Mouse (Mus musculus) MEL (cell line): ENCODE measurements around the gene Ralb. TPM values are rescaled to one million over a fixed set of nuclear protein-coding genes. Genes with fewer than 3 reads are reported as not detected.

Experiments
- DNase-seq: peaks from one replicate; pipeline ENCODE4 v3.0.0; 2011; ENCODE audit warnings: low read depth, low spot score
- H3K27ac ChIP-seq: 2 replicates; pipeline ENCODE4 v1.5.1; 2012; ENCODE audit warnings: low read depth, mild to moderate bottlenecking, control low read depth, low read length, moderate library complexity; ENCODE audit not compliant: control insufficient read depth
- H3K27me3 ChIP-seq, 2 experiments: fragments of 150-350 bp in 1 of 2; sonication (generic) in 1 of 2; 2 replicates each; pipeline ENCODE4 v1.6.1; 2012; ENCODE audit warnings: low read length in 2 of 2, mild to moderate bottlenecking in 2 of 2, improper control_type of control experiment in 1 of 2, moderate library complexity in 1 of 2; ENCODE audit not compliant: insufficient read depth in 2 of 2, control insufficient read depth in 1 of 2
- H3K36me3 ChIP-seq, 2 experiments: 2 replicates each; pipeline ENCODE4 v1.6.1; 2012 to 2014; ENCODE audit warnings: low read length in 2 of 2, improper control_type of control experiment in 1 of 2, inconsistent platforms in 1 of 2, mild to moderate bottlenecking in 1 of 2; ENCODE audit not compliant: insufficient read depth in 2 of 2, control insufficient read depth in 1 of 2
- H3K4me1 ChIP-seq, 2 experiments: fragments of 150-350 bp in 1 of 2; sonication (generic) in 1 of 2; 2 replicates each; pipeline ENCODE4 v1.6.1; 2012; ENCODE audit warnings: low read length in 2 of 2, improper control_type of control experiment in 1 of 2, mild to moderate bottlenecking in 1 of 2; ENCODE audit not compliant: insufficient read depth in 2 of 2, control insufficient read depth in 1 of 2
- H3K4me3 ChIP-seq, 2 experiments: fragments of 150-350 bp in 1 of 2; sonication (generic) in 1 of 2; 2 replicates each; pipeline ENCODE4 v1.5.1; 2012; ENCODE audit warnings: low read depth in 2 of 2, low read length in 2 of 2, mild to moderate bottlenecking in 2 of 2, moderate library complexity in 2 of 2, control low read depth in 1 of 2, improper control_type of control experiment in 1 of 2; ENCODE audit not compliant: control insufficient read depth in 1 of 2, insufficient read depth in 1 of 2
- H3K79me2 ChIP-seq: 2 replicates; pipeline ENCODE4 v1.6.1; 2012; ENCODE audit warnings: mild to moderate bottlenecking, low read length, moderate library complexity; ENCODE audit not compliant: control insufficient read depth, poor library complexity, insufficient read depth
- H3K9ac ChIP-seq: 2 replicates; pipeline ENCODE4 v1.6.1; 2012; ENCODE audit warnings: low read depth, mild to moderate bottlenecking, control low read depth, low read length, moderate library complexity; ENCODE audit not compliant: control insufficient read depth, poor library complexity, severe bottlenecking
- H3K9me3 ChIP-seq: fragments of 150-350 bp; sonication (generic); replicated peaks from 2 replicates; pipeline ENCODE4 v1.6.1; 2012; ENCODE audit warnings: mild to moderate bottlenecking, low read length, improper control_type of control experiment, moderate library complexity; ENCODE audit not compliant: insufficient read depth
- BHLHE40 ChIP-seq: IDR thresholded peaks from 2 replicates; pipeline ENCODE4 v1.6.1; 2012; ENCODE audit warnings: low read depth, mild to moderate bottlenecking, inconsistent platforms, low read length, improper control_type of control experiment, borderline replicate concordance
- CTCF ChIP-seq, 3 experiments: IDR thresholded peaks in 2 of 3; conservative IDR thresholded peaks in 1 of 3; 2 replicates each; pipeline ENCODE4 v1.5.1; 2011 to 2012; ENCODE audit warnings: low read length in 3 of 3, low read depth in 2 of 3, mild to moderate bottlenecking in 2 of 3, improper control_type of control experiment in 1 of 3, inconsistent platforms in 1 of 3, mixed read lengths in 1 of 3, moderate library complexity in 1 of 3; ENCODE audit not compliant: control insufficient read depth in 1 of 3, insufficient read depth in 1 of 3, poor library complexity in 1 of 3, severe bottlenecking in 1 of 3
- E2F4 ChIP-seq: IDR thresholded peaks from 2 replicates; pipeline ENCODE4 v1.6.1; 2011; ENCODE audit warnings: low read depth, low read length, improper control_type of control experiment, borderline replicate concordance
- ELF1 ChIP-seq: IDR thresholded peaks from 2 replicates; pipeline ENCODE4 v1.6.1; 2014; ENCODE audit warnings: low read depth, mild to moderate bottlenecking, inconsistent platforms, low read length, improper control_type of control experiment, moderate library complexity
- EP300 ChIP-seq, 2 experiments: IDR thresholded peaks; 2 replicates each; pipeline ENCODE4 v1.6.1; 2011; ENCODE audit warnings: improper control_type of control experiment in 2 of 2, low read length in 2 of 2, low read depth in 1 of 2, mild to moderate bottlenecking in 1 of 2
- GATA1 ChIP-seq: IDR thresholded peaks from 2 replicates; pipeline ENCODE4 v1.6.1; 2011; ENCODE audit warnings: low read depth, low read length, improper control_type of control experiment
- MAX ChIP-seq: IDR thresholded peaks from 2 replicates; pipeline ENCODE4 v1.6.1; 2011; ENCODE audit warnings: low read length, improper control_type of control experiment
- MEF2A ChIP-seq: IDR thresholded peaks from 2 replicates; pipeline ENCODE4 v1.6.1; 2014; ENCODE audit warnings: low read depth, mild to moderate bottlenecking, inconsistent platforms, low read length, improper control_type of control experiment; ENCODE audit not compliant: poor library complexity, insufficient replicate concordance, severe bottlenecking; ENCODE audit errors: extremely low read depth
- NELFE ChIP-seq: IDR thresholded peaks from 2 replicates; pipeline ENCODE4 v1.6.1; 2011; ENCODE audit warnings: low read depth, low read length, improper control_type of control experiment
- NRF1 ChIP-seq: IDR thresholded peaks from 2 replicates; pipeline ENCODE4 v1.6.1; 2014; ENCODE audit warnings: low read depth, mild to moderate bottlenecking, inconsistent platforms, low read length, improper control_type of control experiment, moderate library complexity; ENCODE audit not compliant: poor library complexity, insufficient read depth, severe bottlenecking
- POLR2A ChIP-seq, 2 experiments: IDR thresholded peaks; 2 replicates each; pipeline ENCODE4 v1.6.1; 2011 to 2012; ENCODE audit warnings: low read length in 2 of 2, mild to moderate bottlenecking in 2 of 2, control low read depth in 1 of 2, improper control_type of control experiment in 1 of 2, low read depth in 1 of 2, moderate library complexity in 1 of 2; ENCODE audit not compliant: control insufficient read depth in 1 of 2, insufficient read depth in 1 of 2, poor library complexity in 1 of 2
- POLR2AphosphoS2 ChIP-seq: IDR thresholded peaks from 2 replicates; pipeline ENCODE4 v1.6.1; 2011; ENCODE audit warnings: low read length, improper control_type of control experiment
- TBP ChIP-seq: IDR thresholded peaks from 2 replicates; pipeline ENCODE4 v1.8.0; 2011; ENCODE audit warnings: low read depth, low read length, improper control_type of control experiment
- USF2 ChIP-seq, 2 experiments: IDR thresholded peaks; 2 replicates each; pipeline ENCODE4 v1.6.1; 2011 to 2012; ENCODE audit warnings: improper control_type of control experiment in 2 of 2, low read length in 2 of 2, borderline replicate concordance in 1 of 2, inconsistent platforms in 1 of 2, low read depth in 1 of 2, mild to moderate bottlenecking in 1 of 2; ENCODE audit not compliant: insufficient read depth in 1 of 2
- ZC3H11A ChIP-seq: IDR thresholded peaks from 2 replicates; pipeline ENCODE4 v1.6.1; 2012; ENCODE audit warnings: low read depth, mild to moderate bottlenecking, inconsistent platforms, low read length, improper control_type of control experiment
- ZMIZ1 ChIP-seq: IDR thresholded peaks from 2 replicates; pipeline ENCODE4 v1.6.1; 2012; ENCODE audit warnings: low read depth, mild to moderate bottlenecking, inconsistent platforms, low read length, improper control_type of control experiment, moderate library complexity
- polyA plus RNA-seq, 2 experiments: library from polyadenylated mRNA; stranded (reverse) in 1 of 2; unstranded in 1 of 2; fragments of >175 nt in 1 of 2; fragments of >200 nt in 1 of 2; gene quantifications; 2 replicates each; pipeline versions ENCODE4 v1.2.1 to v1.2.4; 2012; ENCODE audit warnings: low replicate concordance in 2 of 2, low read depth in 1 of 2; ENCODE audit not compliant: insufficient read length in 2 of 2, insufficient read depth in 1 of 2, missing spikeins in 1 of 2
- total RNA-seq: library from RNA; depleted of rRNA; stranded (reverse); fragments of 300-350 nt; gene quantifications from 2 replicates; pipeline ENCODE4 v1.2.3, GENCODE M21; 2012

The Ralb gene
- total and polyA plus RNA-seq, 3 experiments: 28.0 to 45.1 TPM; not detected in 1

DNA sequence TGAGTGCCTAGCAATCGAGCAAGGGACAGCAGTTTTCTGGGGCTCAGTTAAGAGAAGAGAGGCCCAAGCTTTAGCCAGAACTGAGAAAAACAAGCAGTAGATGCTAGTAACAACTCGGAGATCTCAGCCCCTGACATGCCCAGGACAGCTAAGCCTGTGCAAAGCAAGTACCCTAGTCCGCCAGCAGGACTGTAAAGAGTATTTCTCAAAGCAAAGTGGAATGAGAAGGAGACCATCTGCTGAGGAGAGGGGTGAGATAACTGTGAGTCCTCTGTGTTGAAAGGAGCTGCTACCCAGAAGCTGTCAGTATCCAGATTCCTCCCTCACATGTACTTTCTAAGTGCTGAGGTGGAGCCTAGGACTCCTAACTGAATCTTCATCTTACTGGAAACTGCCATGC is 41.9 kb upstream of the Ralb start:
- H3K27me3 ChIP-seq: no peaks in the 10 kb centered on the region
- H3K79me2 ChIP-seq: no peaks in the 10 kb centered on the region
- no peak overlapping the region for H3K4me3 ChIP-seq
- H3K9ac ChIP-seq: no peak overlapping the region
- DNase-seq: no peak
- no peak overlapping the region for H3K27ac ChIP-seq
- TF ChIP-seq E2F4: no peak
- TF ChIP-seq ZC3H11A: no peak
- no peak for TF ChIP-seq USF2 (IDR thresholded peaks at IDR 0.05; ENCODE audit: borderline replicate concordance in 1 of 2, insufficient read depth in 1 of 2, low read depth in 1 of 2, low read length in 2 of 2)
- no peak for TF ChIP-seq EP300 (IDR thresholded peaks at IDR 0.05; ENCODE audit: low read depth in 1 of 2, low read length in 2 of 2)
- TF ChIP-seq TBP: no peak
- TF ChIP-seq CTCF (IDR thresholded peaks at IDR 0.05 in 2 of 3, conservative IDR thresholded peaks at IDR 0.05 in 1 of 3; ENCODE audit: control insufficient read depth in 1 of 3, insufficient read depth in 1 of 3, low read depth in 2 of 3, low read length in 3 of 3, poor library complexity in 1 of 3, severe bottlenecking in 1 of 3): no peak
- no peaks in the 10 kb centered on the region; a peak in 1 of 4 replicates for H3K36me3 ChIP-seq
- H3K4me1 ChIP-seq: no peaks in the 10 kb centered on the region
- no peaks in the 10 kb centered on the region for H3K9me3 ChIP-seq

DNA sequence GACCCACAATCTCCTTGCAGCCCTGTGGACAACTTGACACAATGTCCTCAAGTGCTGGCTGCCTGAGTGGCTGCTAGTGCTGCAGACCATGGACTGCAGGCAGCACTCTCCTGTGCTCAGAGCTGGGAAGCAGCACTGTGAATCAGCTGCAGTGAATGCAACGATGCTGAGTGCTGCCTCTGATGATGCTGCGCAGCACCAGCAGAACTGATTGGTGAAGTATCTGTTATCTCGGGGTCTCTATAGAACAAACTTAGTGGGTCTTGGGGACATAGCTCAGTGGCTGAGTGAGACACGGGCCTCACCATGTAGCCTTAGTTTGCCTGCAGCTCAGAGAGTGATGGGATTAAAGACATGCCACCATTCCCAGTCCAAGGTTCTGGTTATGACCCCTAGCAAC is 41.1 kb upstream of the Ralb start:
- Histone ChIP-seq H3K79me2 (no peaks in the 10 kb centered on the region), H3K27ac (no peak overlapping the region), H3K9ac (no peak overlapping the region), H3K4me3 (no peak overlapping the region), H3K9me3 (no peaks in the 10 kb centered on the region), H3K36me3 (no peaks in the 10 kb centered on the region; a peak in 1 of 4 replicates), H3K27me3 (no peaks in the 10 kb centered on the region), H3K4me1 (no peaks in the 10 kb centered on the region)
- TF ChIP-seq POLR2A (IDR thresholded peaks at IDR 0.05; ENCODE audit: control insufficient read depth in 1 of 2, insufficient read depth in 1 of 2, low read depth in 1 of 2, low read length in 2 of 2, poor library complexity in 1 of 2): no peak
- no peak for TF ChIP-seq EP300 (IDR thresholded peaks at IDR 0.05; ENCODE audit: low read depth in 1 of 2, low read length in 2 of 2)
- no peak for TF ChIP-seq NELFE
- DNase-seq: no peak

DNA sequence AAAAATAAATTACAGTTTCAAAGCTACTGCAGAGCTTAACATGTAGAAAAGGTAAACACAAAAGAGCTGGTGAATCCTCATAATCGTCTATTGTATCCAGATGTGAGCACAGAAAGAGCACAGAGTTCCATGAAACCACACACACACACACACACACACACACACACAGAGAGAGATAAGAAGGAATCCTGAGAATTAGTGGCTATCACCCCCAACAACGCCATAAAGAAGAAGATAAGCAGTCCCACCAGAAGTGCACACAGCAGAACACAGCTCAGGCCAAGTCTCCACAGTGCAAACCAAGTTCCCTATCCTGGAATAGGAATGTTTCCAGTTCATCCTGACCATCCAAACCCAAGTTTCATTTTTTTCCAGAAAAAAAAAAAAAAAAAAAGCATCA is 40.6 kb upstream of the Ralb start:
- Histone ChIP-seq H3K4me3 (no peak overlapping the region), H3K36me3 (no peaks in the 10 kb centered on the region; a peak in 1 of 4 replicates), H3K27ac (no peak overlapping the region), H3K9ac (no peak overlapping the region), H3K4me1 (no peaks in the 10 kb centered on the region), H3K27me3 (no peaks in the 10 kb centered on the region), H3K79me2 (no peaks in the 10 kb centered on the region), H3K9me3 (no peaks in the 10 kb centered on the region)
- peak; percentile 62 for TF ChIP-seq GATA1
- TF ChIP-seq ZC3H11A: no peak
- no peak for DNase-seq

DNA sequence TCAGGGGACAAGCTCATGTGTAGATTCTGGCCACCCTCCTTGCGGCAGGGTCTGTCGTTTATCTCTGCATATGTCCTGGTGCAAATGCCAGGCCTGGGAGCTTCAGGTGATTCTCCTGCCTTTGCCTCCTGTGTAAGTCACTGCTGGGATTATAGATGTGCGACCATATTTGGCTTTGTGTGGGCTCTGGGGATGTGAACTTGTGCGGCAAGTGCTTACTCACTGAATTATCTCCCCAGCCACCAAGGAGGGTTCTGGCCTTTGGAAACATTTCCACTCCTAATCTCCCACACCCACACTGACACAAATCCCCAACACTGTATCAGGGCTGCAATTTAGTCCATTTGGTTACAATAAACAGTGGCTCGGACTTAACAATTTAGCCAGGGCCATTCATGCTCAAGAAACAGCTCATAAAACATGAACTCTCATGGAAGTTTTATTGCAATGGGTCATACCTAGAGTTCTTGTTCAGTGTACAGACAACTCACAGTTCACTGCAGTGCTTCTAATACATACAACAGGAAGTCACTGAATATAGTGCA is 40.1 kb upstream of the Ralb start:
- Histone ChIP-seq H3K36me3 (no peaks in the 10 kb centered on the region; a peak in 1 of 4 replicates), H3K79me2 (no peaks in the 10 kb centered on the region), H3K27ac (no peak overlapping the region), H3K4me3 (no peak overlapping the region), H3K27me3 (no peaks in the 10 kb centered on the region), H3K9ac (no peak overlapping the region)
- TF ChIP-seq ZMIZ1 (no peak), BHLHE40 (no peak), EP300 (IDR thresholded peaks at IDR 0.05; ENCODE audit: low read depth in 1 of 2, low read length in 2 of 2) (no peak), NRF1 (no peak), POLR2AphosphoS2 (no peak), MEF2A (no peak), MAX (no peak), USF2 (IDR thresholded peaks at IDR 0.05; ENCODE audit: borderline replicate concordance in 1 of 2, insufficient read depth in 1 of 2, low read depth in 1 of 2, low read length in 2 of 2) (no peak), ELF1 (no peak), NELFE (no peak), TBP (no peak)
- TF ChIP-seq, all 39 proteins: peak for 0
- Histone ChIP-seq H3K9me3 (no peaks in the 10 kb centered on the region), H3K4me1 (no peaks in the 10 kb centered on the region)
- no peak for DNase-seq
